In the genomic region with DNA sequence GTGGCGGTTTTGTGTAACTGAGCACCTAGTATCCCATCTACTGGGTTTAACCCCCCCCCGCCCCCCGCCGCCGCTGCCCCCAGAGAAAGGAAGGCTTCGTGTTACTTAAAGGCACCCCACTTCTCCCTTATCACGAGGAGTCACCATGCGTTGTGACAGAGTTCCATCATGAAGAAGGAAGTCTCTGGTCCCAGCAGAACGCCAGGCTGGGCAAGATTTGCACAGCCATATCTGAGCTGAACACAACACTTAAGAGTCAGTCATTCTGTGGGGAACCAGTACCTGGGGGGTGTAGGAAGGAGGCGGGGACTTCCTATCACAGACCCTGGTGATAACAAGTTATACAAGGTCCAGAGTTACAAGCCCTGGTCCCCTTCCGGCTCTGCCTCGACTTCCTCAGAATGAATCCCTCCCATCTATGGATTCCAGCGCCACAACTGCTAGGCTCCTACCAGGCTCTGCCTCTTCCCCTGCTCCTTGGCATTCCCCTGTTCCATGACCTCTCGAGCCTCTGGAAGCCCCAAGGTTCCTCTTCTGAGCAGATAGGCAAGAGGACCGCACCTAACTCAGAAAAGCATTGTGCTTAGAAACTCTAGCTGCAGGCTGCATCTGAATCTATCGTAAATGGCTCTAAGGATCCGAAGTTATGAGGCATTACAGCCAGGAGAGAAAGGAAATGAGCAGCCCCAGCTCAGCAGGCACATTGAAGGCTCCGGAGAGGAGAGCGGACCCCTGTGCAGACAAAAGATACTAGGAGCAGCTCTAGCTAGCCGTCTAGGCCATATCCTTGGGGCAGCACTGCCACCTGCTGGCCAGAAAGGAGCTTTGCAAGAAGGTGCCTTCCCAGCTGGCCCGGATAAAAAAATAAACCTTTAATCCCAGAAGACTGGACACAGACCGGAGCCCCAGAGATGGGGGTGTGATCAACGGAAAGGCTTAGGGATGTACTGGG, we compare ENCODE assay signal across 8 mouse cellular contexts. TPM values are rescaled to one million over a fixed set of nuclear protein-coding genes. Genes with fewer than 3 reads are reported as not detected.
DNase-seq lines count a peak whose midpoint lies in the region; ATAC-seq and TF ChIP-seq lines count a peak whose summit lies in the region.

No protein-coding gene starts in this region.

- TF ChIP-seq CTCF in hindbrain, postnatal 0 days (IDR thresholded peaks at IDR 0.05; ENCODE audit: low read depth): peak; percentile 93

- peak overlapping the region; percentile 26; the same call in 1 of the 2 replicates for H3K4me2 ChIP-seq in hindbrain, postnatal 0 days (ENCODE audit: low read depth, low read length)

- peak; percentile 80 for DNase-seq in CD4-positive, CD25-positive, alpha-beta regulatory T cell, adult 2 months (ENCODE audit: low read depth, low spot score)
- DNase-seq in cerebellum, postnatal 14 days: peak; percentile 82 to 84
- peak; percentile 68 to 71 for DNase-seq in frontal cortex, postnatal 36 days (ENCODE audit: low spot score in 2 of 2)
- peak; percentile 91 for DNase-seq in hindbrain, postnatal 0 days (ENCODE audit: low spot score)
- DNase-seq in left cerebral cortex, adult 8-10 months (ENCODE audit: low spot score in 2 of 2): peak; percentile 22 to 62
- DNase-seq in mesoderm, embryonic 11.5 days (ENCODE audit: low read depth, low spot score): peak; percentile 86
- peak; percentile 84 for DNase-seq in right cerebral cortex, postnatal 4 days

- no peak overlapping the region for H3K9ac ChIP-seq in hindbrain, postnatal 0 days (replicated peaks; ENCODE audit: low read length)

- ATAC-seq in CD4-positive, CD25-positive, alpha-beta regulatory T cell, adult 4 months: no peak
- ATAC-seq in hindbrain, postnatal 0 days: peak; percentile 86

- 53% methylated on average over 23 of the region's 23 CpGs for WGBS in hindbrain, postnatal 0 days

- no peaks in the 10 kb centered on the region for H3K27me3 ChIP-seq in hindbrain, postnatal 0 days (ENCODE audit: insufficient read depth, low read length)

- no peak overlapping the region for H3K27ac ChIP-seq in hindbrain, postnatal 0 days

- no peak overlapping the region for H3K4me3 ChIP-seq in hindbrain, postnatal 0 days (ENCODE audit: low read length)

- no peaks in the 10 kb centered on the region for H3K4me1 ChIP-seq in hindbrain, postnatal 0 days (ENCODE audit: insufficient read depth, low read length)

- H3K36me3 ChIP-seq in hindbrain, postnatal 0 days (ENCODE audit: insufficient read depth, low read length): no peaks in the 10 kb centered on the region

- no peaks in the 10 kb centered on the region for H3K9me3 ChIP-seq in hindbrain, postnatal 0 days (ENCODE audit: low read length)

RNA-seq across cellular contexts. Expression of a gene that starts 51.0 kb away (rescaled TPM):
- polyA plus RNA-seq in CD4-positive, CD25-positive, alpha-beta regulatory T cell, adult 4 months (2017; shearing (Covaris generic)): 100 to 1,000 TPM; 117 to 160 TPM
- total RNA-seq in hindbrain, postnatal 0 days (2014; rRNA removed): 27.3 and 28.9 TPM in 2 replicates
- 51.0 and 51.2 TPM in 2 replicates for polyA plus RNA-seq in hindbrain, postnatal 0 days (2015; fragmentation: Nextera tagmentation; extraction: Ambion mirVana)
- total RNA-seq in left cerebral cortex, adult 8-10 months (2022): 10 to 100 TPM; 28.1 to 31.9 (median 30.5) TPM

RNA-seq across cellular contexts. Expression of a gene that starts 51.0 kb away (rescaled TPM):
- polyA plus RNA-seq in CD4-positive, CD25-positive, alpha-beta regulatory T cell, adult 4 months (2017; shearing (Covaris generic)): 10 to 100 TPM; 44.6 to 46.0 TPM
- total RNA-seq in hindbrain, postnatal 0 days (2014; rRNA removed): 39.5 and 47.7 TPM in 2 replicates
- polyA plus RNA-seq in hindbrain, postnatal 0 days (2015; fragmentation: Nextera tagmentation; extraction: Ambion mirVana): 46.6 and 48.5 TPM in 2 replicates
- total RNA-seq in left cerebral cortex, adult 8-10 months (2022): 10 to 100 TPM; 19.9 to 22.1 (median 20.1) TPM
